Mouse (Mus musculus) spleen, adult 2 months (tissue): ENCODE results near the gene Commd1.

Source experiments
- CTCF ChIP-seq: fragments of 200-500 bp; IDR thresholded peaks from 2 replicates; pipeline ENCODE4 v1.5.1; 2011; ENCODE audit warnings: mild to moderate bottlenecking, inconsistent platforms; ENCODE audit not compliant: insufficient read depth, insufficient read length, insufficient replicate concordance; ENCODE audit errors: extremely low read depth
- POLR2A ChIP-seq: fragments of 200-500 bp; IDR thresholded peaks from 2 replicates; pipeline ENCODE4 v1.6.1; 2011; ENCODE audit warnings: low read depth, low read length, inconsistent platforms

DNA sequence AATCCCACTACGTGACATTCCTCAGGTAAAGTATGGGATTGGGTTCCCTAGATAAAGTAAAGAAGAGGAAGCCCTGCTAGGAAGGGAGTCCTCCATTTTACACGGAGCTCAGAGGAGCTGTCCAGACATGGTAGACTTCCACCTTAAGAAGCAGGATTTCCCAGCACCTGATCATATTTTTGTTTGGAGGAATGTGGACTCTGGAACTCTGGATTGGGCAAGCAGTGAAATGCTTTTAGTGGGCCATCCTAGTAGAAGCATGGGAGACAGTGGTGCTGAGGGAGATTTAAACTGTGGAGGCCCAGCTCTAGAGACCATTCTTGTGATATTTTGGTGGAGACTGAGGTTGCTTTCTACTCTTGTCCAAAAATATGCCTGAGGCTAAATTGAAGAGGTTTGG is 59.6 kb downstream of the Commd1 start:
- TF ChIP-seq CTCF (no peak), POLR2A (no peak)
